Mouse (Mus musculus): Measurements from ENCODE around the gene Prr18.
"Not testable (repeated sequence)": the region's sequence is repeated elsewhere in the genome, so short reads cannot be mapped to it uniquely, and the experiment has no call there.

Prr18 gene

GRCm38 (mm10) chr17:8337159-8337558 lies at the start of gene Prr18:
Gene Prr18, plus strand, starts transcription at chr17:8337459.
- not testable (repeated sequence) for DNase-seq (ENCODE audit: low read depth, low spot score)

GRCm38 (mm10) chr17:8289993-8290679 lies 47.1 kb upstream of the Prr18 start:
- DNase-seq (ENCODE audit: low read depth, low spot score), result no peak

- no peak for DNase-seq (ENCODE audit: low read depth, low spot score)
Observed at GRCm38 (mm10) chr17:8290736-8291135, 46.5 kb upstream of the Prr18 start.

GRCm38 (mm10) chr17:8295825-8296224 lies 41.4 kb upstream of the Prr18 start:
- DNase-seq (ENCODE audit: low read depth, low spot score), result no peak

- no peak for DNase-seq (ENCODE audit: low read depth, low spot score)
Observed at GRCm38 (mm10) chr17:8296313-8296844, 40.9 kb upstream of the Prr18 start.

GRCm38 (mm10) chr17:8297746-8298145 lies 39.5 kb upstream of the Prr18 start:
- no peak for DNase-seq (ENCODE audit: low read depth, low spot score)

GRCm38 (mm10) chr17:8298281-8298680 lies 39.0 kb upstream of the Prr18 start:
- DNase-seq (ENCODE audit: low read depth, low spot score), result no peak

GRCm38 (mm10) chr17:8299524-8299923 lies 37.7 kb upstream of the Prr18 start:
- no peak for DNase-seq (ENCODE audit: low read depth, low spot score)

GRCm38 (mm10) chr17:8301515-8301914 lies 35.7 kb upstream of the Prr18 start:
- no peak for DNase-seq (ENCODE audit: low read depth, low spot score)

- DNase-seq (ENCODE audit: low read depth, low spot score), result no peak
Observed at GRCm38 (mm10) chr17:8302772-8303438, 34.4 kb upstream of the Prr18 start.

- no peak for DNase-seq (ENCODE audit: low read depth, low spot score)
Observed at GRCm38 (mm10) chr17:8303671-8304070, 33.6 kb upstream of the Prr18 start.

GRCm38 (mm10) chr17:8305801-8306200 lies 31.5 kb upstream of the Prr18 start:
- no peak for DNase-seq (ENCODE audit: low read depth, low spot score)

GRCm38 (mm10) chr17:8310838-8311614 lies 26.2 kb upstream of the Prr18 start, which contains the start of gene Sft2d1:
Gene Sft2d1, plus strand, starts transcription at chr17:8311102.
- DNase-seq (ENCODE audit: low read depth, low spot score), result peak; percentile 90

- DNase-seq (ENCODE audit: low read depth, low spot score), result no peak
Observed at GRCm38 (mm10) chr17:8311751-8312150, 25.5 kb upstream of the Prr18 start.

- DNase-seq (ENCODE audit: low read depth, low spot score), result no peak
Observed at GRCm38 (mm10) chr17:8313976-8314375, 23.3 kb upstream of the Prr18 start.

- DNase-seq (ENCODE audit: low read depth, low spot score), result no peak
Observed at GRCm38 (mm10) chr17:8316251-8316650, 21.0 kb upstream of the Prr18 start.

GRCm38 (mm10) chr17:8326877-8327276 lies 10.4 kb upstream of the Prr18 start:
- DNase-seq (ENCODE audit: low read depth, low spot score), result not testable (repeated sequence)

- DNase-seq (ENCODE audit: low read depth, low spot score), result no peak
Observed at GRCm38 (mm10) chr17:8328511-8329174, 8.6 kb upstream of the Prr18 start.

- no peak for DNase-seq (ENCODE audit: low read depth, low spot score)
Observed at GRCm38 (mm10) chr17:8330602-8331001, 6.7 kb upstream of the Prr18 start.

GRCm38 (mm10) chr17:8339666-8340374 lies 2.6 kb downstream of the Prr18 start:
- DNase-seq (ENCODE audit: low read depth, low spot score), result no peak
